Mouse (Mus musculus): ENCODE measurements around the gene Hcfc2. TPM values are rescaled to one million over a fixed set of nuclear protein-coding genes. Genes with fewer than 3 reads are reported as not detected.

Gene Hcfc2
- polyA plus RNA-seq (2012; fragmentation: generic; extraction: Trizol) = 1 to 10 TPM in 1 of 2 experiments, under 1 TPM in 1; 0.60 to 8.4 TPM

DNA sequence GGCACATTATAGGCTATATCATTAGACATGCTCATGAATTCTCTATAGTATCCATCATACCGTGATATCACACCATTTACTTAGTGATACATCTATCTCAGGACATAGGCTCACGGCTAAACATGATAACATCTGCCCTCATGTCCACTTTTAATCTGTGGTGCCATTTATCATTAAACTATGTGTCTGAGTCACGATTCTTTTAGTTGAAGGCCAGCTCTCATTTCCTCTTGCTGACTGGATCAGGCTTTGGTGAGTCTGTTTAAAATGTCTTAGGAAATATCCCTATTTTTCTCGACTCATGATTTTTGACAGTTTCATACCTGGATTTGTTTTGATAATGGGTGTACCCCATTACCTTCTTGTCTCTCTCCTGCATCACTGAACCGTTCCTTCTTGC, at the start of gene Hcfc2:
TSS of gene Hcfc2 (plus strand) at position 205 of the 400 bp plus-strand sequence.

DNA sequence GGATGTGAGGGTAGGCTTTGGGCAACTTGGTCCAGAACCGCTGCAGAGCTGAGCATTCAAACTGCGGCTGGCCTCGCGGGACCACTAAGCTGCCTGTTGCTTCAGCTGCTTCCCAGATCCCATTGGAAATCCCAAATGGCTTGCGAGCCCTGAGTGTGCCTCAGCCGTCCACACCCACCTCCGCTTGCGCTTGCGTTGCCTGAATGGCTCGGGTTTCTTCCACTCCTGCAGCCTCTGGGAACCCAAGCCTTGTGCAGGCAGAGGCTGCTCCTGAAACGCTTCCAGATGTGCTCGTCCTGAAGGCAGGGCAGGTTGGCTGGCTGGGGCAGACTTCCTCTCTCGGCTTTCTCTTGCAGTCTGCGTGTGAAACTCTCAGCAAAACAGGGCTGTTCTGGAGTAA, 5.5 kb upstream of the Hcfc2 start, which contains the start of gene Glt8d2:
TSS of gene Glt8d2 (minus strand) at position 157 of the 400 bp plus-strand sequence.

GRCm38 (mm10) chr10:82763840-82764631, 68.1 kb downstream of the Hcfc2 start, which contains the start of gene Nfyb:
TSS of gene Nfyb (minus strand) at chr10:82764144.

Other genes with a start within 250 kb of the Hcfc2 start
- not detected for gene Gm1553, start 203.5 kb upstream of the Hcfc2 start, polyA plus RNA-seq (2012; fragmentation: generic; extraction: Trizol)
- gene 1190007I07Rik, start 72.9 kb upstream of the Hcfc2 start, polyA plus RNA-seq (2012; fragmentation: generic; extraction: Trizol) = 10 to 100 TPM; 10.8 to 12.5 TPM
- 10 to 100 TPM in 1 of 2 experiments, 1 to 10 TPM in 1; 2.9 to 11.0 TPM for gene Tdg, start 66.3 kb upstream of the Hcfc2 start, polyA plus RNA-seq (2012; fragmentation: generic; extraction: Trizol)
- gene Glt8d2, start 5.5 kb upstream of the Hcfc2 start, polyA plus RNA-seq (2012; fragmentation: generic; extraction: Trizol) = 10 to 100 TPM in 1 of 2 experiments, 1 to 10 TPM in 1; 2.3 to 50.4 TPM
- 10 to 100 TPM in 1 of 2 experiments, 1 to 10 TPM in 1; 2.0 to 11.3 TPM for gene Nfyb, start 68.0 kb downstream of the Hcfc2 start, polyA plus RNA-seq (2012; fragmentation: generic; extraction: Trizol)
- 10 to 100 TPM; 13.4 to 45.5 TPM for gene Txnrd1, start 137.8 kb downstream of the Hcfc2 start, polyA plus RNA-seq (2012; fragmentation: generic; extraction: Trizol)
- gene Eid3, start 170.5 kb downstream of the Hcfc2 start, polyA plus RNA-seq (2012; fragmentation: generic; extraction: Trizol) = under 1 TPM; 0.08 to 0.37 TPM

Data from C3H10T1/2 (cell line).